Mouse (Mus musculus) E14TG2a.4 (cell line): ENCODE measurements around the gene 4930524J08Rik.

ENCODE experiments used
- H3K27me3 ChIP-seq: 2 replicates; pipeline ENCODE4 v1.6.1; 2014; ENCODE audit warnings: low read length, control low read depth; ENCODE audit not compliant: insufficient read depth
- H3K36me3 ChIP-seq: 2 replicates; pipeline ENCODE4 v1.6.1; 2014; ENCODE audit warnings: low read length, control low read depth; ENCODE audit not compliant: insufficient read depth
- H3K4me1 ChIP-seq: replicated peaks from 2 replicates; pipeline ENCODE4 v1.6.1; 2014; ENCODE audit warnings: low read depth, low read length, control low read depth
- H3K4me3 ChIP-seq: replicated peaks from 2 replicates; pipeline ENCODE4 v1.5.1; 2014; ENCODE audit warnings: mild to moderate bottlenecking, low read length
- H3K9me3 ChIP-seq: 2 replicates; pipeline ENCODE4 v1.6.1; 2014; ENCODE audit warnings: low read length, control low read depth
- CTCF ChIP-seq: conservative IDR thresholded peaks from 2 replicates; pipeline ENCODE4 v1.5.1; 2014; ENCODE audit warnings: low read length
- NANOG ChIP-seq: IDR thresholded peaks from 2 replicates; pipeline ENCODE4 v1.6.1; 2014; ENCODE audit warnings: borderline replicate concordance, low read length, mixed read lengths
- POU5F1 ChIP-seq: IDR thresholded peaks from 2 replicates; pipeline ENCODE4 v1.6.1; 2014; ENCODE audit warnings: low read length, borderline replicate concordance

Gene 4930524J08Rik

GRCm38 (mm10) chr5:99994166-99994565 is 15.3 kb downstream of the 4930524J08Rik start:
- TF ChIP-seq CTCF (no peak), POU5F1 (no peak), NANOG (no peak)
- no peaks in the 10 kb centered on the region for H3K36me3 ChIP-seq
- no peak overlapping the region for H3K4me3 ChIP-seq
- no peaks in the 10 kb centered on the region for H3K4me1 ChIP-seq
- H3K9me3 ChIP-seq: peaks cover 38% of the 10 kb centered on the region
- H3K27me3 ChIP-seq: peaks cover 3% of the 10 kb centered on the region; the same call in 1 of the 2 replicates

DNA sequence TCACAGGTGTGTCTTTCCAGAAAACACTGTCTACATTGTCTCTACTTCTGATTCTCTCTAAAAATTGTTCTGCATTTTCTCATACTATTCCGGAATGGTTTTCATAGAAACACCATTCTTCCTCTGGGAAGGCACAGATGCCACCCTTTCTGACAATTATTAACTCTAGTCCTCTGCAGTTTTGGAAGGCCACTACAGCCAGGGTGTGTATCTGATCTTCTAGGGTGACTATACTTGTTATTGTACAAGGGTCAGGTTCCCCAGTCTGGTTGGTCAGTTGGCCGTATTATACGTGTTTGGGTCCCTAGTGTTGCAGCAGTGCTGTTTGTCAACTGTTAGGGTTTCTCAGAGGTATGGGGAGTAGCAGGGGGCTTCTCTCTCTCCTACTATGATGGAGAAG is 15.8 kb downstream of the 4930524J08Rik start:
- H3K27me3 ChIP-seq: peaks cover 3% of the 10 kb centered on the region; the same call in 1 of the 2 replicates
- H3K4me1 ChIP-seq: peaks cover under 1% of the 10 kb centered on the region; the same call in 1 of the 2 replicates
- peaks cover 38% of the 10 kb centered on the region for H3K9me3 ChIP-seq
- TF ChIP-seq POU5F1 (no peak), CTCF (no peak), NANOG (no peak)
- no peaks in the 10 kb centered on the region for H3K36me3 ChIP-seq
- H3K4me3 ChIP-seq: no peak overlapping the region

DNA sequence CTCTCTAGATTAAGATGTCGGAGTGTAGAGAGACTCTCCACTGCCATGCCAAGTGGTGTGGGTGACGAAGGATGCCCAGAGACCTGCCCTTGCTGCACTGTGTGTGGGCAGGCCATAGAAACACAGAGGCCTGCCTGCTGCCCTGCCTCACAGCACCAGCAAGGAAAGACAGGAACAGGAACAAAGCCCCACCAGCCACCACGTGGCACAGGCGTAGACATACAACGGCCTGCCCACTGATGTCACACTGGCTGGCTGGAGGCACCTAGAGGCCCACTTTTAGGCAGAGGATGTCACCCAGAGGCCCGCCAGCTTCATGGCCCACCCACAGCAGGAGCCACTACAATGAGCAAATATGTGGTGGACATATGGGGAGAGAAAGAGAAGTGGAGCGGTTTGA is 21.2 kb downstream of the 4930524J08Rik start:
- Histone ChIP-seq H3K9me3 (peaks cover 17% of the 10 kb centered on the region), H3K36me3 (no peaks in the 10 kb centered on the region), H3K4me1 (peaks cover 10% of the 10 kb centered on the region), H3K27me3 (peaks cover 6% of the 10 kb centered on the region), H3K4me3 (peak overlapping the region; percentile 57)
- TF ChIP-seq NANOG (no peak), CTCF (no peak), POU5F1 (no peak)

GRCm38 (mm10) chr5:100000500-100000899 is 21.6 kb downstream of the 4930524J08Rik start:
- Histone ChIP-seq H3K27me3 (peaks cover 6% of the 10 kb centered on the region), H3K9me3 (peaks cover 14% of the 10 kb centered on the region), H3K36me3 (no peaks in the 10 kb centered on the region), H3K4me3 (no peak overlapping the region), H3K4me1 (peaks cover 10% of the 10 kb centered on the region)
- TF ChIP-seq NANOG: no peak
- TF ChIP-seq CTCF: no peak
- TF ChIP-seq POU5F1: no peak

- Histone ChIP-seq H3K9me3 (no peaks in the 10 kb centered on the region), H3K4me1 (peaks cover 14% of the 10 kb centered on the region), H3K36me3 (no peaks in the 10 kb centered on the region), H3K27me3 (peaks cover 4% of the 10 kb centered on the region; the same call in 1 of the 2 replicates), H3K4me3 (no peak overlapping the region)
- TF ChIP-seq POU5F1: no peak
Measured at GRCm38 (mm10) chr5:100003895-100004294, 25.0 kb downstream of the 4930524J08Rik start.

DNA sequence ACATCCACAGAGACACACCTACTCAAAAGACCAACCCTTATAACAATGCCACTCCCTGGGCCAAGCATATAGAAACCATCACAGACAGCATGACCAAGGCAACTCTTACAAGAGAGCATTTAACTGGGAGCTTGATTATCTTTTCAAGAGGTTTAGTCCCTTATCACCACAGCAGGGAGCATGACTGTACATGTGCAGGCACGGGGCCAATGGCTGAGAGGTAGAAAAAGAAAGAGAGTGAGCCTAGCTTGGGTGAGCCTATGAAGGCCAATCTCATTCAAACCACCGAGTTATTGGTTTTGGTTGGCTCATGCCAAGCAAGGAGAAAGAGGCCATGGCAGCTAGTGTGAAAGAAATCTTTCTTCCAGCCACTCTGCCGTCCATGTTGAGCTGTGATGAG is 26.6 kb downstream of the 4930524J08Rik start:
- H3K36me3 ChIP-seq: no peaks in the 10 kb centered on the region
- H3K9me3 ChIP-seq: no peaks in the 10 kb centered on the region
- peaks cover 4% of the 10 kb centered on the region; the same call in 1 of the 2 replicates for H3K27me3 ChIP-seq
- peaks cover 8% of the 10 kb centered on the region for H3K4me1 ChIP-seq
- H3K4me3 ChIP-seq: no peak overlapping the region
- TF ChIP-seq CTCF: no peak
- no peak for TF ChIP-seq POU5F1
- TF ChIP-seq NANOG: no peak

GRCm38 (mm10) chr5:100005896-100006295 is 27.0 kb downstream of the 4930524J08Rik start:
- H3K9me3 ChIP-seq: no peaks in the 10 kb centered on the region
- no peak overlapping the region for H3K4me3 ChIP-seq
- no peaks in the 10 kb centered on the region for H3K36me3 ChIP-seq
- peaks cover 3% of the 10 kb centered on the region; the same call in 1 of the 2 replicates for H3K27me3 ChIP-seq
- no peak for TF ChIP-seq POU5F1
- no peak for TF ChIP-seq NANOG
- no peak for TF ChIP-seq CTCF
- H3K4me1 ChIP-seq: peaks cover 6% of the 10 kb centered on the region

GRCm38 (mm10) chr5:100006324-100007039 is 27.6 kb downstream of the 4930524J08Rik start:
- Histone ChIP-seq H3K4me3 (no peak overlapping the region), H3K27me3 (no peaks in the 10 kb centered on the region), H3K36me3 (no peaks in the 10 kb centered on the region), H3K9me3 (no peaks in the 10 kb centered on the region), H3K4me1 (peaks cover 4% of the 10 kb centered on the region)
- TF ChIP-seq POU5F1: no peak
- no peak for TF ChIP-seq NANOG
- no peak for TF ChIP-seq CTCF

- peaks cover 4% of the 10 kb centered on the region for H3K4me1 ChIP-seq
- no peaks in the 10 kb centered on the region for H3K9me3 ChIP-seq
- TF ChIP-seq POU5F1 (no peak), NANOG (no peak), CTCF (peak; percentile 72)
- no peak overlapping the region for H3K4me3 ChIP-seq
- no peaks in the 10 kb centered on the region for H3K27me3 ChIP-seq
- H3K36me3 ChIP-seq: no peaks in the 10 kb centered on the region
Measured at GRCm38 (mm10) chr5:100007040-100007375, 28.1 kb downstream of the 4930524J08Rik start.
